Mouse (Mus musculus) neural tube, embryonic 10.5 days (tissue): ENCODE measurements at regions not wholly inside any gene's neighbourhood (a gene's known extent, or its start where the extent isn't known, plus 50 kb on each side); places are given as distances from the start of the nearest gene placed in this dataset.
A peak's percentile ranks its signal among the peaks of the same experiment; 100 is the strongest.

Experiments
- DNase-seq: peaks from one replicate; pipeline ENCODE4 v3.0.0-alpha.2; 2017; ENCODE audit warnings: low spot score; ENCODE audit errors: extremely low spot score

- DNase-seq = no peak
Measured at GRCm38 (mm10) chr10:67439042-67439635, 96.1 kb upstream of the Egr2 start.

- DNase-seq = no peak
Measured at GRCm38 (mm10) chr10:67439844-67440243, 95.4 kb upstream of the Egr2 start.

GRCm38 (mm10) chr10:67441243-67441642, 94.0 kb upstream of the Egr2 start:
- no peak for DNase-seq

- no peak for DNase-seq
Measured at GRCm38 (mm10) chr10:67448875-67449274, 86.4 kb upstream of the Egr2 start.

GRCm38 (mm10) chr10:67454149-67454548, 81.1 kb upstream of the Egr2 start:
- peak; percentile 15 for DNase-seq

GRCm38 (mm10) chr10:67458447-67459272, 76.6 kb upstream of the Egr2 start:
- DNase-seq = no peak

GRCm38 (mm10) chr10:67461321-67461720, 74.0 kb upstream of the Egr2 start:
- no peak for DNase-seq

- DNase-seq = no peak
Measured at GRCm38 (mm10) chr10:67461862-67462261, 73.4 kb upstream of the Egr2 start.

GRCm38 (mm10) chr10:67468724-67469123, 66.6 kb upstream of the Egr2 start:
- peak; percentile 19 for DNase-seq

- no peak for DNase-seq
Measured at GRCm38 (mm10) chr10:67473016-67473415, 62.3 kb upstream of the Egr2 start.

- no peak for DNase-seq
Measured at GRCm38 (mm10) chr10:67474336-67474735, 60.9 kb upstream of the Egr2 start.

- DNase-seq = no peak
Measured at GRCm38 (mm10) chr10:67482268-67482667, 53.0 kb upstream of the Egr2 start.

GRCm38 (mm10) chr10:67483371-67483770, 51.9 kb upstream of the Egr2 start:
- DNase-seq = no peak

GRCm38 (mm10) chr10:67484091-67484745, 51.1 kb upstream of the Egr2 start:
- DNase-seq = no peak
